Mouse (Mus musculus): ENCODE measurements around the gene Sebox.

DNA sequence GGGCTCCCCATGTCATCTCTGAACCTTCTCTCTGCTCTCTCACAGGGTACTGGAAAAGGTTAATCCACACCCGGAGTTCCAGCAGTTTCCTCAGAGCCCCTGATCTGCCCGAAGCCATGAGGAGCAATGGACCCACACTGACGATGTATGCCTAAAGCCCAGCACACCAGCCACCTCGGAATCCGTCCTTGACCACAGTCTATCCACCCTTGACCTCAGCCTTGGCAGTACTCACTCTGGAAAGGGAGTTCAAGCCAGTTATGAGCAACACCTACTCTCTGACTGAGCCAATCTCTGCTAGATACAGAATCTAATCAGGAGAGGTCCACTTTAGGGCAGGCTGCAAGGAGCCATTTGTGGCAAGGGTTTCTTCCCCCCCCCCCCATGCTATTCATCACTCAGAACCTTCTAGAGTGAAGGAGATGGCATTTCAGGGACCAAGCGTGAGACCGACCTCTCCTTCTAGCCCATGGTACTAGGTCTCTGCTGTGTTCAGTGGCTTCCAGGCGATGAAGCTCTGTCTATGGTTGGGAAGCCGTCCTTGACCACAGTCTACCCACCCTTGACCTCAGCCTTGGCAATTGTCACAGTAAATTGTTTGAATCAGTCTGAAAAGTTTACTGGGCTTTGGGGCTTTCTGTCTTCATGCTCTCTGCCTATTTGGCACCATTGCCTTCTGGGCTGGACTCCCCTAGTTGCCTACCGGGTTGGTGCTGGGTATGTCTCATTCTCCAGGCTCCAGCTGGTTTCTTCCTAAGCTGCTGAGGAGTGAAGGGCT, 31.7 kb upstream of the Sebox start:
- TF ChIP-seq CTCF (IDR thresholded peaks at IDR 0.05; ENCODE audit: insufficient read depth, low read depth, low read length) (no peak), POLR2A (IDR thresholded peaks at IDR 0.05; ENCODE audit: insufficient read depth, low read depth, low read length) (no peak)

Measured in olfactory bulb, adult 2 months (tissue).